Mouse (Mus musculus) brown adipose tissue, adult 24 weeks (tissue): ENCODE data around the gene AI661453. TPM values are rescaled to one million over a fixed set of nuclear protein-coding genes. Genes with fewer than 3 reads are reported as not detected.

Source experiments
- H3K27ac ChIP-seq: fragments of 200-500 bp; replicated peaks from 2 replicates; pipeline ENCODE4 v1.5.1; 2012; ENCODE audit warnings: low read depth, mild to moderate bottlenecking, low read length
- H3K4me1 ChIP-seq: fragments of 200-500 bp; 2 replicates; pipeline ENCODE4 v1.6.1; 2012; ENCODE audit warnings: low read length, mixed read lengths; ENCODE audit not compliant: control insufficient read depth, insufficient read depth, insufficient read length
- H3K4me3 ChIP-seq: fragments of 200-500 bp; 2 replicates; pipeline ENCODE4 v1.5.1; 2012; ENCODE audit warnings: low read depth, mild to moderate bottlenecking, low read length, moderate library complexity; ENCODE audit not compliant: insufficient read depth
- polyA plus RNA-seq: library from polyadenylated mRNA; stranded (reverse); fragments of >200 nt; gene quantifications from 2 replicates; pipeline ENCODE4 v1.2.4, GENCODE M21; 2012; ENCODE audit not compliant: missing spikeins, insufficient read depth, insufficient read length

AI661453 gene
- polyA plus RNA-seq, 1 experiment: 0.48 TPM

DNA sequence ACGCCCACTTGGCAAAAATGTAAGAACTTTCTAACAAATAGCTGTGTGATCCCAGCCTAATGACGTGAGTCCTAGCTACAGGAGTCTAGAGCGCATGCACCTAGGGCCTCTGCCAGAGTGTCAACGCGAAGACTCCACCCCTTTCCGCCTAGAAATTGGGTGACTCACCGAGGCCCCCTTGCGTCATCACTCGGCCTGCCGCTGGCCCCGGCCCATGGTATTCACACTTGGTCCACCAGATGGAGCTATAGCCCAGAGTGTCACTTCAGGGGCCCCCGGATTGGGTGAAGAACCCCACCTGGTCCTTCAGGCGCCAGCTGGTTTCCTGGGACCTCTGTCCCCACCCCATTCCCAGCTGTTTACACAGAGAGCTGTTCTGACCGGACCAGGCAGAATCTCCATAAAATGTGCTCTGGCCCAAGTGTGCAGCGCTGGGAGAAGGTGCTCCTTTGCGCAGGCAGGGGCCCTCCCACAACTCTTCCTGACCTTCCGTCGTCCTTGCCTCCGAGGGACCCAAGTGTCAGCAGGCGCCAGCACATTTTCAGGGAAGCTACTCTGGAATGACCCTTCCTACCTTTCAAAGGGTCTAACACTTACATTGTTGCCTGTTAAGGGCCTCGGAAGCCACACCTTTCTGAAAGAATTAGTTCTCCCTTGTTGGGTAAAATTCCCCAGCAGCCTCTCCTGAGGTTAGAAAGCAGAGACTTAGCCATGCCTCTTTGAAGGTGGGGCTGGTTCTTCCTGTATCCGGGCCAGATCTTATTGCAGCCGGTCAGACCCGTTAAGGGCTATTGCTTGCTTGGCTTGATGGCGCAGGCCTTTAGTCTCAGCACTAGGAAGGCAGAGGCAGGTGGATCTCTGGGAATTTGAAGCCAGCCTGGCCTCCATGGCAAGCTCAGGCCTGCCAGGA is 75.0 kb downstream of the AI661453 start:
- H3K27ac ChIP-seq: peak overlapping the region; percentile 97
- peaks cover 18% of the 10 kb centered on the region for H3K4me1 ChIP-seq
- peak overlapping the region; percentile 50 for H3K4me3 ChIP-seq

- Histone ChIP-seq H3K4me3 (no peak overlapping the region), H3K27ac (peak overlapping the region; percentile 56; the same call in 1 of the 2 replicates), H3K4me1 (peaks cover 13% of the 10 kb centered on the region)
Measured at GRCm38 (mm10) chr17:47512956-47513775, 76.8 kb downstream of the AI661453 start.

DNA sequence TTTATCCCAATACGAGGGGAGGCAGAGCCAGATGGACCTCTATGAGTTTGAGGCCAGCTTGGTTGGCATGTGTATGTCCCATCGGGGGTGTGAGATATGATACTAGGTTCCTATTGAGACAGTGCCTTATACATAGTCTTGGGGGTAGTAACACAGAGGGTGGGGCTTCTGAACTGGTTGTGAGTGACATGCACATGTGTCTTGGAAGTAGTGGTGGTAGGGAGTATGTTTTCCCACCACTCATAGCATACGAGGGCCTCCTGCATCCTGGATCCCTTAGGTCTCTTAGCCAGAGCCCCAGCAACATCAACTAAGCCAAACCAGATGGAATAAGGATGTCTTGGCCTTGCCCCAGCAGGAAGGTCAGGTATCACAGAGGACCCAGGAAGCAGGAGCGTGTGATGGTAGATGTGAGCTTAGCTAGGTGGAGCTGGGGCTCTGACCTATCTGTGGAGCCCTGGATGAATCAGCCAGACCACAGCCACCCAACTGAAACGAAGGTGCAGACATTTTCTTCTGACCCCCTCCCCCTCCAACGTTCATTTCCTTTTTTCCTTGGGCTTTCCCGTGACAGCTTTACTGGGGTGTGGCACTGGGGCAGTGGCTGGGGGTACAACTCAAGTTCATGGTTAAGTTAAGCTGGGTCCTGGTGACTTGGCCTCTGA is 78.9 kb downstream of the AI661453 start:
- no peak overlapping the region for H3K4me3 ChIP-seq
- peaks cover 13% of the 10 kb centered on the region for H3K4me1 ChIP-seq

GRCm38 (mm10) chr17:47516232-47516631 is 79.8 kb downstream of the AI661453 start:
- H3K27ac ChIP-seq: no peak overlapping the region
- H3K4me1 ChIP-seq: peaks cover 11% of the 10 kb centered on the region
- no peak overlapping the region for H3K4me3 ChIP-seq

More for the DNA sequence above, 78.9 kb downstream of the AI661453 start:
- H3K27ac ChIP-seq: no peak overlapping the region

- Histone ChIP-seq H3K4me1 (peaks cover 17% of the 10 kb centered on the region), H3K27ac (peak overlapping the region; percentile 38; the same call in 1 of the 2 replicates), H3K4me3 (no peak overlapping the region)
Measured at GRCm38 (mm10) chr17:47518205-47518604, 81.8 kb downstream of the AI661453 start.

Other genes starting within 250 kb of the AI661453 start
- gene Mrps10, start 67.7 kb upstream of the AI661453 start, polyA plus RNA-seq: 81.5 and 85.6 TPM in 2 replicates
- not detected in 2 replicates for gene Guca1b, start 51.2 kb upstream of the AI661453 start, polyA plus RNA-seq
- not detected in 2 replicates for gene Guca1a, start 36.0 kb upstream of the AI661453 start, polyA plus RNA-seq
- gene 1700001C19Rik, start 761 bp downstream of the AI661453 start, polyA plus RNA-seq: not detected in 2 replicates
- 6.8 and 8.9 TPM in 2 replicates for gene Taf8, start 65.7 kb downstream of the AI661453 start, polyA plus RNA-seq
- 40.4 and 48.4 TPM in 2 replicates for gene Ccnd3, start 68.4 kb downstream of the AI661453 start, polyA plus RNA-seq
- gene Bysl, start 174.9 kb downstream of the AI661453 start, polyA plus RNA-seq: 8.6 and 11.0 TPM in 2 replicates
- gene Med20, start 175.0 kb downstream of the AI661453 start, polyA plus RNA-seq: 10.7 and 18.0 TPM in 2 replicates
- gene Gm20517, start 175.0 kb downstream of the AI661453 start, polyA plus RNA-seq: 1.2 and 5.0 TPM in 2 replicates
- 2.1 and 3.3 TPM in 2 replicates for gene Usp49, start 194.1 kb downstream of the AI661453 start, polyA plus RNA-seq